Mouse (Mus musculus): ENCODE measurements at regions not wholly inside any gene's neighbourhood (a gene's known extent, or its start where the extent isn't known, plus 50 kb on each side); places are given as distances from the start of the nearest gene placed in this dataset.
A peak's percentile ranks its signal among the peaks of the same experiment; 100 is the strongest.

DNA sequence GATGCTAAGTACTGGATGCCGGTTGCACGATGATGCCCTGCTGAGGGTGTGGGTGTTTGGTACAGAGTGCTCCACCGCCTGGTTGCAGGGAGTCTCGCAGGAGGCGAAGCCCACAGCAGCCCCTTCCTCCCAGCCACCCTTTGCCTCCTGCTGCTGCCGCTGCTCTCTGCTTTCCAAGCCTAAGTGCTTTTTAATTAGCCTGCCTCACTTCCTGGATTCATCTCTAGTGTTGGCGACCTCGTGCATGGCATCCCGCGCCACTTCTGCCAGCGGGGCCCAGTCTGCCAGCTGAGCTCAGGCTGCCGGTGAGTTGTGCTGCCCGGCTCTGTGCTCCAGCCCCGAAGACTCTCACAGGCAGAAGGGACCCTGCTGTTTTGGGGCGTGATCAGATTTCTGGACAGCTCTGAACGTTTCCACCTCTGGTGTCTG is 159.3 kb downstream of the Gxylt1 start:
- H3K4me2 ChIP-seq (ENCODE audit: low read length): peak overlapping the region; percentile 64
- ATAC-seq (ENCODE audit: insufficient number of reproducible peaks, insufficient read depth, low FRiP score, low read depth): no peak
- H3K4me1 ChIP-seq (ENCODE audit: control insufficient read depth in 2 of 2, insufficient read depth in 2 of 2, low read length in 2 of 2): peaks cover 2 to 6% of the 10 kb centered on the region in 2 experiments; a peak in 1 of 4 replicates
- H3K27me3 ChIP-seq (ENCODE audit: control insufficient read depth, insufficient read depth, low read length): no peaks in the 10 kb centered on the region
- 3% methylated on average over 16 of the region's 16 CpGs for WGBS
- H3K27ac ChIP-seq (replicated peaks in 1 of 2; ENCODE audit: control insufficient read depth in 1 of 2, insufficient read depth in 1 of 2, low read depth in 2 of 2, low read length in 2 of 2): no peak overlapping the region
- no peaks in the 10 kb centered on the region for H3K9me3 ChIP-seq (ENCODE audit: control insufficient read depth, low read length)
- H3K9ac ChIP-seq (ENCODE audit: low read length): peak overlapping the region; percentile 49; the same call in 1 of the 2 replicates
- no peaks in the 10 kb centered on the region for H3K36me3 ChIP-seq (ENCODE audit: control insufficient read depth, insufficient read depth, low read length)
- H3K4me3 ChIP-seq (ENCODE audit: control insufficient read depth in 1 of 2, insufficient read depth in 1 of 2, low read depth in 1 of 2, low read length in 2 of 2): peak overlapping the region; percentile 30 to 43

DNA sequence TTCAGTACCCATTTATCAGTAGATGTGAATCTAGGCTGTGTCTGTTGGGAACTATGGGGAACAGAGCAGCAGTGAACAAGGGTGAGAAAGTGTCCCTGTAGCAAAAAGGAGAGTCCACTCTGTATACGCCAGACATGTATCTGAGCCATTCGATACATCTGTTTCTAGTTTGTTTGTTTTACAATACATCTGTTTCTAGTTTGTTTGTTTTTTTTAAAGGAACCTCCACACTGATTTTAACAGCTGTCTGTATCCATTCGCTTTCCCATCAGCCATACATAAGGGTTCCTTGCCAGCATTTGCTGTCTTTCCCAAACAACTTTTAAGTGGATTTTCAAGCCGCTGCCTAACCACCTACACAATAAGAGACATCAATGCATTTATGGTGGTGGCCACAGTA is 170.0 kb downstream of the Gxylt1 start:
- no peaks in the 10 kb centered on the region for H3K4me1 ChIP-seq (ENCODE audit: control insufficient read depth in 2 of 2, insufficient read depth in 2 of 2, low read length in 2 of 2)
- H3K27me3 ChIP-seq (ENCODE audit: control insufficient read depth, insufficient read depth, low read length): no peaks in the 10 kb centered on the region
- WGBS: 86% methylated on average over 4 of the region's 4 CpGs
- no peak overlapping the region for H3K4me3 ChIP-seq (ENCODE audit: control insufficient read depth in 1 of 2, insufficient read depth in 1 of 2, low read depth in 1 of 2, low read length in 2 of 2)
- no peak overlapping the region for H3K9ac ChIP-seq (ENCODE audit: low read length)
- no peak overlapping the region for H3K4me2 ChIP-seq (ENCODE audit: low read length)
- no peak for ATAC-seq (ENCODE audit: insufficient number of reproducible peaks, insufficient read depth, low FRiP score, low read depth)
- H3K27ac ChIP-seq (replicated peaks in 1 of 2; ENCODE audit: control insufficient read depth in 1 of 2, insufficient read depth in 1 of 2, low read depth in 2 of 2, low read length in 2 of 2): no peak overlapping the region
- H3K36me3 ChIP-seq (ENCODE audit: control insufficient read depth, insufficient read depth, low read length): no peaks in the 10 kb centered on the region
- H3K9me3 ChIP-seq (ENCODE audit: control insufficient read depth, low read length): no peaks in the 10 kb centered on the region

DNA sequence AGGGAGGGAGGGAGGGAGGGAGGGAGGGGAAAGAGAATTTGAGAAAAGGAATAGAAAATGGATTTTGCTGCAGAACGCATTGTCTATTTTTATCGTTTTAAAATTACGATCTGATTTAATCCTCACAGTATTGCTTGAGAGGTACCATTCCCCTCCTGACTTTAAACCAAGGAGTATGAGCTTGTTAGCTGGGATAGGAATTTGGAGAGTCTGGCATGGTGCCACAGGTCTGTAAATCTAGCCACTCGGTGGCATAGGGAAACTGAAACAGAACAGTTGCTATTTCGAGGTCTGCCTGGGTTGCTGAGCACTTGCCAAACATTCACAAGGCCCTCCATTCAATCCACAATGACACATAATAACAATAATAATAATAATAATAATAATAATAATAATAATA is 171.6 kb downstream of the Gxylt1 start:
- Histone ChIP-seq H3K4me1 (ENCODE audit: control insufficient read depth in 2 of 2, insufficient read depth in 2 of 2, low read length in 2 of 2) (no peaks in the 10 kb centered on the region), H3K27me3 (ENCODE audit: control insufficient read depth, insufficient read depth, low read length) (no peaks in the 10 kb centered on the region), H3K9ac (ENCODE audit: low read length) (no peak overlapping the region), H3K27ac (replicated peaks in 1 of 2; ENCODE audit: control insufficient read depth in 1 of 2, insufficient read depth in 1 of 2, low read depth in 2 of 2, low read length in 2 of 2) (no peak overlapping the region), H3K4me2 (ENCODE audit: low read length) (no peak overlapping the region), H3K4me3 (ENCODE audit: control insufficient read depth in 1 of 2, insufficient read depth in 1 of 2, low read depth in 1 of 2, low read length in 2 of 2) (no peak overlapping the region), H3K9me3 (ENCODE audit: control insufficient read depth, low read length) (no peaks in the 10 kb centered on the region), H3K36me3 (ENCODE audit: control insufficient read depth, insufficient read depth, low read length) (no peaks in the 10 kb centered on the region)
- ATAC-seq (ENCODE audit: insufficient number of reproducible peaks, insufficient read depth, low FRiP score, low read depth): no peak
- 44% methylated on average over 5 of the region's 5 CpGs for WGBS

DNA sequence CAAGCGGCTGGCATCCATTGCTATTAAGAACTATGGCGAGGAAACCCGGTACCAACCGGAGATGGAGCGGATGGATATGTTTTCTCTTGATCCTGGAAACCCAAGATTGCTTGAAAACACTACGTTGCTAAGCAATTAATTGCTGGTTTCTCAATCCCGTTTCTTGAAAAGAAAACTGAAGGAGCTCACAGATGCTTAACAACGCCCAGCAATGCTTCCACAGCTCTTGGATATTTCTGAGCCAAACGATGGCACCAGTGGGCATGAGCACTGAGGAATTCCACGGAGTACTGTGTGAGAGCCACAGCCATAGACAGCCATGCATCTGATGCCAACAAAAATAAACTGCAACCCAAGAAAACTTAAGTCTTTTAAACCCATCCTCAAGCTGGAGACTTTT is 173.1 kb downstream of the Gxylt1 start:
- Histone ChIP-seq H3K36me3 (ENCODE audit: control insufficient read depth, insufficient read depth, low read length) (no peaks in the 10 kb centered on the region), H3K4me1 (ENCODE audit: control insufficient read depth in 2 of 2, insufficient read depth in 2 of 2, low read length in 2 of 2) (no peaks in the 10 kb centered on the region), H3K27me3 (ENCODE audit: control insufficient read depth, insufficient read depth, low read length) (no peaks in the 10 kb centered on the region), H3K4me3 (ENCODE audit: control insufficient read depth in 1 of 2, insufficient read depth in 1 of 2, low read depth in 1 of 2, low read length in 2 of 2) (no peak overlapping the region), H3K27ac (replicated peaks in 1 of 2; ENCODE audit: control insufficient read depth in 1 of 2, insufficient read depth in 1 of 2, low read depth in 2 of 2, low read length in 2 of 2) (no peak overlapping the region), H3K9me3 (ENCODE audit: control insufficient read depth, low read length) (no peaks in the 10 kb centered on the region), H3K4me2 (ENCODE audit: low read length) (no peak overlapping the region), H3K9ac (ENCODE audit: low read length) (no peak overlapping the region)
- no peak for ATAC-seq (ENCODE audit: insufficient number of reproducible peaks, insufficient read depth, low FRiP score, low read depth)
- 91% methylated on average over 10 of the region's 10 CpGs for WGBS

DNA sequence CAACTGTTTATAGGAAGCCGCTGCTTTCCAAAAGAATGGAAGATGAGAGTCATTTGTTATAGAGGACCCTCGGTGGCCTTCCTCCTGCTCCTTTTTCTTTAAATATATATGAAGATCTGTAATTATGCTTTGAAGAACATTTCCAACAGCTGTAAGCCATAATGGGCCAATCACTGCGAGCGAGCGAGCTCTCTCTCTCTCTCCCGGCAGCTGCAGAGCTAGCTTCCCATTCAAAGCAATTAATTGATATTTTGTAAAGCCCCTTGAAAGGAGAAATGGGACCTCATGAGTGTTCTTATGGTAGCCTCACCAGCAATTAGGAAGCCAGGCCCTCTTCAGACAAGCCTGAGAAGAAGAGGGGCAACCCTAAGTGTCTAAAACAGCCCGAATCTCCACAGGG is 174.1 kb downstream of the Gxylt1 start:
- Histone ChIP-seq H3K27ac (replicated peaks in 1 of 2; ENCODE audit: control insufficient read depth in 1 of 2, insufficient read depth in 1 of 2, low read depth in 2 of 2, low read length in 2 of 2) (no peak overlapping the region), H3K4me1 (ENCODE audit: control insufficient read depth in 2 of 2, insufficient read depth in 2 of 2, low read length in 2 of 2) (no peaks in the 10 kb centered on the region), H3K9ac (ENCODE audit: low read length) (no peak overlapping the region), H3K4me2 (ENCODE audit: low read length) (no peak overlapping the region), H3K9me3 (ENCODE audit: control insufficient read depth, low read length) (no peaks in the 10 kb centered on the region), H3K4me3 (ENCODE audit: control insufficient read depth in 1 of 2, insufficient read depth in 1 of 2, low read depth in 1 of 2, low read length in 2 of 2) (no peak overlapping the region), H3K36me3 (ENCODE audit: control insufficient read depth, insufficient read depth, low read length) (no peaks in the 10 kb centered on the region), H3K27me3 (ENCODE audit: control insufficient read depth, insufficient read depth, low read length) (no peaks in the 10 kb centered on the region)
- WGBS: 82% methylated on average over 7 of the region's 7 CpGs
- no peak for ATAC-seq (ENCODE audit: insufficient number of reproducible peaks, insufficient read depth, low FRiP score, low read depth)

DNA sequence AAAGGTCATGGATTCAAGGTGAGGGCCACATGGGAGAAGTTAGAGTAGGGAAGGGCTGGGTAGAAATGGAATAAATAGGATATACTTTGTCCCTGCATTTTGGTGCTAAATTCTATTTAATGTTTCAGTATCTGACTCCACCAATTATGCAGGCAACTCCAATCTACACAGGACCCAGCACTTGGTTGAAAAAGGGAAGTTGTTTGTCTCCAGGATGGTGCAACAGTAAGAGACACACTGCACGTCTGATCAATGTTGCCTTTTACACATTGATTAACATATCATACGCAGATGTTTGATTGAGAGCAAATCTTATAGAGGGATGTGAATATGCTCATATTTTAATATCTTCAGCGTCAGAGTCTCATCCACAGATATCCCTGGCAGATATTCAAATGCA is 175.1 kb downstream of the Gxylt1 start:
- ATAC-seq (ENCODE audit: insufficient number of reproducible peaks, insufficient read depth, low FRiP score, low read depth): no peak
- Histone ChIP-seq H3K27me3 (ENCODE audit: control insufficient read depth, insufficient read depth, low read length) (no peaks in the 10 kb centered on the region), H3K9ac (ENCODE audit: low read length) (no peak overlapping the region), H3K9me3 (ENCODE audit: control insufficient read depth, low read length) (no peaks in the 10 kb centered on the region), H3K4me2 (ENCODE audit: low read length) (no peak overlapping the region), H3K4me3 (ENCODE audit: control insufficient read depth in 1 of 2, insufficient read depth in 1 of 2, low read depth in 1 of 2, low read length in 2 of 2) (no peak overlapping the region), H3K4me1 (ENCODE audit: control insufficient read depth in 2 of 2, insufficient read depth in 2 of 2, low read length in 2 of 2) (peaks cover 1 to 4% of the 10 kb centered on the region in 2 experiments; a peak in 3 of 4 replicates), H3K36me3 (ENCODE audit: control insufficient read depth, insufficient read depth, low read length) (no peaks in the 10 kb centered on the region), H3K27ac (replicated peaks in 1 of 2; ENCODE audit: control insufficient read depth in 1 of 2, insufficient read depth in 1 of 2, low read depth in 2 of 2, low read length in 2 of 2) (no peak overlapping the region)
- WGBS: 78% methylated on average over 3 of the region's 3 CpGs

DNA sequence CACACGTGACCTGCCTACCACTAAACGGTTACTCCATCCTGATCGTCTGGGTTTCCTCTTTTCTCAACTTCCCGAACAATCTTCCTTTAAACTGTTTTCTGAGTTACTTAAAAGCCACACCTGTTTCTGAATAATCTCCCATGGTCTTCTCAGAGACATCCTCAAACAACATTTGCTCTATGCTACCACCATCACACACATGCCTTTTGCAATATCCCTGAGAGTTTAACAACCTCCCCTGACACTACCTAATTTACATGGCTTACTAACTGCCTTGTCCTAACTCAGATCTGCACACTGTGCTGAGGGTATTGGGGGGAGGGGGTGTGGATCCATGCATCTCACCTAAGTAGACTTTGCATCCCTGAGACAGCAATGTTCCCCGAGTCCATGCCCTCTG is 178.6 kb downstream of the Gxylt1 start:
- Histone ChIP-seq H3K27ac (replicated peaks in 1 of 2; ENCODE audit: control insufficient read depth in 1 of 2, insufficient read depth in 1 of 2, low read depth in 2 of 2, low read length in 2 of 2) (no peak overlapping the region), H3K27me3 (ENCODE audit: control insufficient read depth, insufficient read depth, low read length) (no peaks in the 10 kb centered on the region), H3K9me3 (ENCODE audit: control insufficient read depth, low read length) (no peaks in the 10 kb centered on the region), H3K36me3 (ENCODE audit: control insufficient read depth, insufficient read depth, low read length) (no peaks in the 10 kb centered on the region), H3K4me1 (ENCODE audit: control insufficient read depth in 2 of 2, insufficient read depth in 2 of 2, low read length in 2 of 2) (peaks cover 4 to 10% of the 10 kb centered on the region in 2 experiments; a peak in 3 of 4 replicates), H3K4me2 (ENCODE audit: low read length) (no peak overlapping the region), H3K4me3 (ENCODE audit: control insufficient read depth in 1 of 2, insufficient read depth in 1 of 2, low read depth in 1 of 2, low read length in 2 of 2) (no peak overlapping the region), H3K9ac (ENCODE audit: low read length) (no peak overlapping the region)
- no peak for ATAC-seq (ENCODE audit: insufficient number of reproducible peaks, insufficient read depth, low FRiP score, low read depth)
- WGBS: 77% methylated on average over 5 of the region's 5 CpGs

DNA sequence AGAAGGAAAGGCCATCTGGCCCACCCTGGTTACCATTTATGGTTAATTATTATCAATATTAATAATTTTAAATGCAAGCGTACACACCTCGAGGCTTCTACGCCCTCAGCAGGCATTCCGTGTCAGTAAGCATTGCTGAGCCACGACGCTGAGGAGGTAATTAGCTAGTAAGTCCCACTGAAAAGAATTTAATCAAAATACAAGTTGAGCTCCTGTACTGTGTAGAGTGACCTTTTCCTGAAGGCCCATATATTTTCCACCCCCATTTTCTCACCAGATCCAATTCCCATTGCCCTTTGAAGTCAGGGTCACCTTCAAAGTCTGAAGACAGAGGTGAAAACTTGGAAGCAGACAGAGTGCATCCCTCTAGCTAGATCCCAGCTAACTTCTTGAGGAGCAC is 179.8 kb downstream of the Gxylt1 start:
- Histone ChIP-seq H3K9me3 (ENCODE audit: control insufficient read depth, low read length) (no peaks in the 10 kb centered on the region), H3K9ac (ENCODE audit: low read length) (no peak overlapping the region), H3K36me3 (ENCODE audit: control insufficient read depth, insufficient read depth, low read length) (no peaks in the 10 kb centered on the region), H3K4me2 (ENCODE audit: low read length) (no peak overlapping the region), H3K27me3 (ENCODE audit: control insufficient read depth, insufficient read depth, low read length) (no peaks in the 10 kb centered on the region), H3K4me3 (ENCODE audit: control insufficient read depth in 1 of 2, insufficient read depth in 1 of 2, low read depth in 1 of 2, low read length in 2 of 2) (no peak overlapping the region), H3K4me1 (ENCODE audit: control insufficient read depth in 2 of 2, insufficient read depth in 2 of 2, low read length in 2 of 2) (peaks cover 4 to 10% of the 10 kb centered on the region in 2 experiments; a peak in 3 of 4 replicates), H3K27ac (replicated peaks in 1 of 2; ENCODE audit: control insufficient read depth in 1 of 2, insufficient read depth in 1 of 2, low read depth in 2 of 2, low read length in 2 of 2) (no peak overlapping the region)
- ATAC-seq (ENCODE audit: insufficient number of reproducible peaks, insufficient read depth, low FRiP score, low read depth): no peak
- 89% methylated on average over 6 of the region's 6 CpGs for WGBS
